Mouse (Mus musculus) bone marrow macrophage, adult 2 months (primary cell): ENCODE measurements around the gene Haus6.

ENCODE experiments used
- CTCF ChIP-seq: IDR thresholded peaks from 2 replicates; pipeline ENCODE4 v1.5.1; 2012; ENCODE audit warnings: low read depth, mild to moderate bottlenecking, low read length, moderate library complexity
- POLR2A ChIP-seq: IDR thresholded peaks from 2 replicates; pipeline ENCODE4 v1.6.1; 2012; ENCODE audit warnings: mild to moderate bottlenecking, low read depth, low read length, borderline replicate concordance

DNA sequence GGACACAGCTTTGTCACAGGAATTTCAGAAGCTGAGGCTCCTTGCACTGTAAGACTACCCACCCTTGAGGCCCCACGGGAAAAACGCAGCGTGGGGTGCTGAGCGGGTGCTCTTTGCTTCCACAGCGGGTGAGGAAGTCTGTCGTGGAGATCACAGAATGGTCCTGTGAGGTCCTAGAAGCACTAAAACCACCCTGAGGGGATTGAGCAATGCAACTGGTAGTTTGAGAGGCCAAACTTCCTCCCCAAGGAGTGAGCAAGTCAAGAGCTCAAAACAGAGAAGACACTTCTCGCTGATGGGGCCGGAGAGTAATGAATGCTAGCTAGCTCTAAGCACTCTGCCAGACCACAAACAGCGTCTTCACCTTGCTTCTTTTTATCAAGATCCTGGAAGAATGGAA is 63.5 kb downstream of the Haus6 start:
- TF ChIP-seq POLR2A (no peak), CTCF (no peak)
